Mouse (Mus musculus) myocyte (in vitro differentiated cells): ENCODE measurements around the gene Ppp1r37. TPM values are rescaled to one million over a fixed set of nuclear protein-coding genes. Genes with fewer than 3 reads are reported as not detected.

Source experiments
- H3K27me3 ChIP-seq: one replicate; pipeline ENCODE4 v1.6.1; 2011; ENCODE audit not compliant: control insufficient read depth, insufficient read depth, insufficient read length
- H3K36me3 ChIP-seq: one replicate; pipeline ENCODE4 v1.6.1; 2011; ENCODE audit not compliant: control insufficient read depth, insufficient read depth
- H3K4me2 ChIP-seq: one replicate; pipeline ENCODE4 v1.6.1; 2011; ENCODE audit warnings: low read depth, control low read depth
- H3K4me3 ChIP-seq: one replicate; pipeline ENCODE4 v1.5.1; 2011; ENCODE audit warnings: mild to moderate bottlenecking, control low read depth, moderate library complexity
- H3K79me2 ChIP-seq: one replicate; pipeline ENCODE4 v1.6.1; 2011; ENCODE audit not compliant: control insufficient read depth, insufficient read depth
- H3ac ChIP-seq: one replicate; pipeline ENCODE4 v1.6.1; 2011; ENCODE audit not compliant: control insufficient read depth, insufficient read length
- CEBPB ChIP-seq: IDR thresholded peaks from 2 replicates; pipeline ENCODE4 v1.6.1; 2011; ENCODE audit warnings: mild to moderate bottlenecking, moderate library complexity; ENCODE audit not compliant: poor library complexity, insufficient read depth, severe bottlenecking
- E2F4 ChIP-seq: IDR thresholded peaks from one replicate; pipeline ENCODE4 v1.6.1; 2011; ENCODE audit warnings: mild to moderate bottlenecking, control low read depth, moderate library complexity; ENCODE audit not compliant: insufficient read depth
- MAX ChIP-seq: IDR thresholded peaks from one replicate; pipeline ENCODE4 v1.6.1; 2011; ENCODE audit warnings: low read depth, mild to moderate bottlenecking, control low read depth
- MYOD1 ChIP-seq, 3 experiments: IDR thresholded peaks; one replicate each; pipeline ENCODE4 v1.6.1; 2011; ENCODE audit warnings: control low read depth in 2 of 3, low read depth in 2 of 3, mild to moderate bottlenecking in 2 of 3, moderate library complexity in 1 of 3; ENCODE audit not compliant: insufficient read length in 2 of 3, control insufficient read depth in 1 of 3
- MYOG ChIP-seq, 3 experiments: IDR thresholded peaks; one replicate each; pipeline ENCODE4 v1.6.1; 2011; ENCODE audit warnings: control low read depth in 2 of 3, low read depth in 2 of 3, mild to moderate bottlenecking in 2 of 3; ENCODE audit not compliant: insufficient read length in 2 of 3, control insufficient read depth in 1 of 3, insufficient read depth in 1 of 3
- POLR2A ChIP-seq: IDR thresholded peaks from one replicate; pipeline ENCODE4 v1.6.1; 2011; ENCODE audit warnings: low read depth, mild to moderate bottlenecking, control low read depth, moderate library complexity; ENCODE audit not compliant: insufficient read length
- POLR2AphosphoS2 ChIP-seq: IDR thresholded peaks from one replicate; pipeline ENCODE4 v1.6.1; 2011; ENCODE audit warnings: low read depth, control low read depth; ENCODE audit not compliant: insufficient read length
- REST ChIP-seq: IDR thresholded peaks from one replicate; pipeline ENCODE4 v1.6.1; 2011; ENCODE audit warnings: mild to moderate bottlenecking, control low read depth, moderate library complexity; ENCODE audit not compliant: insufficient read depth, insufficient read length
- SRF ChIP-seq: IDR thresholded peaks from one replicate; pipeline ENCODE4 v1.6.1; 2011; ENCODE audit warnings: low read depth; ENCODE audit not compliant: control insufficient read depth, insufficient read length
- TCF12 ChIP-seq: IDR thresholded peaks from one replicate; pipeline ENCODE4 v1.6.1; 2011; ENCODE audit warnings: mild to moderate bottlenecking, control low read depth; ENCODE audit not compliant: poor library complexity, insufficient read depth, severe bottlenecking
- TCF3 ChIP-seq: IDR thresholded peaks from one replicate; pipeline ENCODE4 v1.6.1; 2011; ENCODE audit warnings: low read depth, control low read depth; ENCODE audit not compliant: insufficient read length
- USF1 ChIP-seq: IDR thresholded peaks from one replicate; pipeline ENCODE4 v1.6.1; 2011; ENCODE audit warnings: low read depth, mild to moderate bottlenecking, control low read depth, moderate library complexity
- polyA plus RNA-seq: library from polyadenylated mRNA; unstranded; fragments of >200 nt; fragmentation: generic; extraction: Trizol; gene quantifications from one replicate; pipeline ENCODE4 v1.2.1, GENCODE M21; 2012; ENCODE audit warnings: missing spikeins

Ppp1r37 gene
- polyA plus RNA-seq, 1 experiment, result 48.4 TPM

DNA sequence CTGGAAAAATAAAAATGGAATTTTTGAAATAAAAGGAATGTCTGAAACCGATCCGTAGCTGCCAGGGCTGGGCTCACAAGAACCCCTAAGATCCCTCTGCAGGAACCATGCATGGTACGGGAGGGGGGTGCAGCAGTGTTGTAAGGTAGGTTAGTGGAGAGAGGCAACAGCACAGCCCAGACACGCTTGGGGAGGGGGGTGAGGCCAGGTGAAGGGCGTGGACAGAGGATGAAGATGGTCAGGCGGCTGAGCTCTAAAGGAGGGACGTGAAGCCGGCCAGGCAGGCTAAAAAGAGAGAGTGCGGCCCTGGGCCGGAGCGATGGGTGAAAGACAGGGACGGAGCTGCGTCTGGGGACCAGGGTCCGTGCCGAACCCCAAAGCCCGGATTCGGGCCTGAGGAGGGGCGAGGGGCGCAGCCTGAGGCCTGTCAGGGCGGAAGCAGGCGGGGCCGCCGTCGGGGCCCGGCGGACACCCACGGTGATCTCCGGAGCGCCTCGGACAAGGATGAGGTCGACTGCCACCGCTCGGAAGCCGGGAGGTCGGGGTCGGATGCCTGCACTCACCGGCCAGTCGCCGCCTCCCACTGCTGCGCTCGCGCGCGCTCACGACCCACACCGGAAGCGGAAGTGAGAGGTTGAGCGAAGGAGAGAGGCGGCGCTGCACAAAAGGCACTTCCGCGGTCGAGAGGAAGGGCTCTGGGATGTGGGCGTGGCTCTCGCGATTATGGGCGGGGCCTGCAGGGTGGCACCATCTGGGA lies 41.2 kb upstream of the Ppp1r37 start, which contains the start of gene Clasrp:
Clasrp (minus strand) TSS at position 638 of the 757 bp plus-strand sequence.
- Histone ChIP-seq H3ac (peak within 1 kb of the TSS; percentile 72), H3K36me3 (peaks cover 4% of the 10 kb centered on the region), H3K79me2 (peaks cover 35% of the 10 kb centered on the region), H3K4me3 (peak within 1 kb of the TSS; percentile 69), H3K27me3 (no peaks in the 10 kb centered on the region), H3K4me2 (peak within 1 kb of the TSS; percentile 85)
- TF ChIP-seq USF1 (no peak), REST (no peak), E2F4 (peak; percentile 35), POLR2A (peak; percentile 96), MYOD1 (IDR thresholded peaks at IDR 0.05; ENCODE audit: control insufficient read depth in 1 of 3, insufficient read length in 2 of 3, low read depth in 2 of 3) (peak in 1 of 3 experiments; percentile 1), TCF3 (no peak), TCF12 (no peak), MAX (no peak), SRF (no peak), CEBPB (no peak), MYOG (IDR thresholded peaks at IDR 0.05; ENCODE audit: control insufficient read depth in 1 of 3, insufficient read depth in 1 of 3, insufficient read length in 2 of 3, low read depth in 2 of 3) (peak in 1 of 3 experiments; percentile 36), POLR2AphosphoS2 (peak; percentile 98)

- H3K4me3 ChIP-seq, result peak overlapping the region; percentile 69
Measured at GRCm38 (mm10) chr7:19603055-19603454, 40.2 kb upstream of the Ppp1r37 start.

GRCm38 (mm10) chr7:19600562-19600961 lies 37.7 kb upstream of the Ppp1r37 start:
- peaks cover 4% of the 10 kb centered on the region for H3K36me3 ChIP-seq
- H3K4me2 ChIP-seq, result no peak overlapping the region
- no peaks in the 10 kb centered on the region for H3K27me3 ChIP-seq
- no peak overlapping the region for H3K4me3 ChIP-seq
- TF ChIP-seq TCF12 (no peak), MAX (no peak), POLR2AphosphoS2 (no peak), MYOG (IDR thresholded peaks at IDR 0.05; ENCODE audit: control insufficient read depth in 1 of 3, insufficient read depth in 1 of 3, insufficient read length in 2 of 3, low read depth in 2 of 3) (no peak), USF1 (no peak), CEBPB (no peak), POLR2A (no peak), E2F4 (no peak), SRF (no peak), MYOD1 (IDR thresholded peaks at IDR 0.05; ENCODE audit: control insufficient read depth in 1 of 3, insufficient read length in 2 of 3, low read depth in 2 of 3) (no peak), TCF3 (no peak), REST (no peak)
- H3K79me2 ChIP-seq, result peaks cover 43% of the 10 kb centered on the region
- H3ac ChIP-seq, result no peak overlapping the region

More at GRCm38 (mm10) chr7:19603055-19603454, 40.2 kb upstream of the Ppp1r37 start:
- H3K36me3 ChIP-seq, result peaks cover 4% of the 10 kb centered on the region
- no peaks in the 10 kb centered on the region for H3K27me3 ChIP-seq
- H3K4me2 ChIP-seq, result peak overlapping the region; percentile 85
- H3ac ChIP-seq, result peak overlapping the region; percentile 72
- TF ChIP-seq POLR2A (no peak), TCF3 (no peak), CEBPB (no peak), MYOG (IDR thresholded peaks at IDR 0.05; ENCODE audit: control insufficient read depth in 1 of 3, insufficient read depth in 1 of 3, insufficient read length in 2 of 3, low read depth in 2 of 3) (no peak), SRF (no peak), E2F4 (no peak)
- peaks cover 38% of the 10 kb centered on the region for H3K79me2 ChIP-seq

GRCm38 (mm10) chr7:19593061-19593730 lies 30.3 kb upstream of the Ppp1r37 start:
- no peak overlapping the region for H3K4me3 ChIP-seq
- H3K79me2 ChIP-seq, result peaks cover 5% of the 10 kb centered on the region
- no peaks in the 10 kb centered on the region for H3K27me3 ChIP-seq
- H3ac ChIP-seq, result no peak overlapping the region
- H3K36me3 ChIP-seq, result peaks cover 8% of the 10 kb centered on the region
- H3K4me2 ChIP-seq, result no peak overlapping the region
- TF ChIP-seq POLR2AphosphoS2 (no peak), SRF (no peak), CEBPB (no peak), REST (no peak), POLR2A (no peak), E2F4 (no peak), TCF12 (no peak), USF1 (no peak), TCF3 (no peak), MYOD1 (IDR thresholded peaks at IDR 0.05; ENCODE audit: control insufficient read depth in 1 of 3, insufficient read length in 2 of 3, low read depth in 2 of 3) (no peak), MYOG (IDR thresholded peaks at IDR 0.05; ENCODE audit: control insufficient read depth in 1 of 3, insufficient read depth in 1 of 3, insufficient read length in 2 of 3, low read depth in 2 of 3) (no peak), MAX (no peak)
